Comparison of ENCODE assay signal across 8 mouse cellular contexts in genomic region chr11:70465824-70466223, GRCm38 (mm10). TPM values are rescaled to one million over a fixed set of nuclear protein-coding genes. Genes with fewer than 3 reads are reported as not detected.
A peak's percentile ranks its signal among the peaks of the same experiment; 100 is the strongest.
DNase-seq lines count a peak whose midpoint lies in the region; ATAC-seq and TF ChIP-seq lines count a peak whose summit lies in the region.

No protein-coding gene starts in this region.

- H3K4me3 ChIP-seq in layer of hippocampus, adult 2 months, result peak overlapping the region; percentile 46
- H3K4me3 ChIP-seq in embryonic facial prominence, embryonic 13.5 days, result peak overlapping the region; percentile 33
- H3K4me3 ChIP-seq in hindbrain, embryonic 11.5 days (ENCODE audit: low read depth, low read length), result peak overlapping the region; percentile 3; the same call in 1 of the 2 replicates
- peak overlapping the region; percentile 22 for H3K4me3 ChIP-seq in limb, embryonic 14.5 days (replicated peaks; ENCODE audit: low read length)
- H3K4me3 ChIP-seq in neural tube, embryonic 13.5 days, result 0 out of 2 replicates have a peak overlapping the region, but pooled peaks have one; percentile 12
- H3K4me3 ChIP-seq in thymus, adult 2 months (ENCODE audit: control insufficient read depth, insufficient read depth, low read length), result no peak overlapping the region

- peaks cover 50% of the 10 kb centered on the region for H3K27me3 ChIP-seq in embryonic facial prominence, embryonic 13.5 days
- H3K27me3 ChIP-seq in hindbrain, embryonic 11.5 days (ENCODE audit: control insufficient read depth, insufficient read depth, low read length), result peaks cover 12% of the 10 kb centered on the region
- 0 out of 2 replicates have a peak, but pooled peaks cover 12% of the 10 kb centered on the region for H3K27me3 ChIP-seq in limb, embryonic 14.5 days (ENCODE audit: control insufficient read depth, insufficient read depth, low read length)
- H3K27me3 ChIP-seq in neural tube, embryonic 13.5 days, result peaks cover 65% of the 10 kb centered on the region
- no peaks in the 10 kb centered on the region; the same call in 1 of the 2 replicates for H3K27me3 ChIP-seq in thymus, adult 2 months (ENCODE audit: control insufficient read depth, insufficient read depth, low read length)

- no peak for TF ChIP-seq POLR2A in limb, embryonic 14.5 days (IDR thresholded peaks at IDR 0.05; ENCODE audit: borderline replicate concordance, extremely low read depth, insufficient read depth, insufficient read length)
- no peak for TF ChIP-seq POLR2A in thymus, adult 2 months (IDR thresholded peaks at IDR 0.05; ENCODE audit: control insufficient read depth, extremely low read depth, insufficient read depth, low read length, poor library complexity)

- peaks cover 12% of the 10 kb centered on the region for H3K4me1 ChIP-seq in embryonic facial prominence, embryonic 13.5 days
- no peaks in the 10 kb centered on the region for H3K4me1 ChIP-seq in hindbrain, embryonic 11.5 days (replicated peaks; ENCODE audit: control insufficient read depth, insufficient read depth, low read length)
- peaks cover 9% of the 10 kb centered on the region for H3K4me1 ChIP-seq in limb, embryonic 14.5 days (ENCODE audit: control insufficient read depth, insufficient read depth, low read length)
- H3K4me1 ChIP-seq in neural tube, embryonic 13.5 days (replicated peaks), result peaks cover 13% of the 10 kb centered on the region
- no peaks in the 10 kb centered on the region for H3K4me1 ChIP-seq in thymus, adult 2 months (replicated peaks; ENCODE audit: control insufficient read depth, insufficient read depth, low read length)

- 4% methylated on average over 23 of the region's 23 CpGs for WGBS in embryonic facial prominence, embryonic 13.5 days
- 13% methylated on average over 23 of the region's 23 CpGs for WGBS in hindbrain, embryonic 11.5 days
- 4% methylated on average over 23 of the region's 23 CpGs for WGBS in limb, embryonic 14.5 days
- WGBS in neural tube, embryonic 13.5 days, result 12% methylated on average over 23 of the region's 23 CpGs
- 80% methylated on average over 23 of the region's 23 CpGs for WGBS in thymus, adult 2 months

- peak overlapping the region; percentile 60 for H3K4me2 ChIP-seq in embryonic facial prominence, embryonic 13.5 days
- H3K4me2 ChIP-seq in hindbrain, embryonic 11.5 days (replicated peaks; ENCODE audit: low read depth, low read length), result peak overlapping the region; percentile 22; the same call in 1 of the 2 replicates
- peak overlapping the region; percentile 56 for H3K4me2 ChIP-seq in limb, embryonic 14.5 days (replicated peaks; ENCODE audit: low read depth, low read length, severe bottlenecking)
- H3K4me2 ChIP-seq in neural tube, embryonic 13.5 days, result peak overlapping the region; percentile 46

- no peak overlapping the region for H3K27ac ChIP-seq in layer of hippocampus, adult 2 months
- no peak overlapping the region for H3K27ac ChIP-seq in embryonic facial prominence, embryonic 13.5 days
- H3K27ac ChIP-seq in hindbrain, embryonic 11.5 days (ENCODE audit: low read depth, low read length), result no peak overlapping the region
- no peak overlapping the region for H3K27ac ChIP-seq in limb, embryonic 14.5 days (replicated peaks; ENCODE audit: low read depth, low read length)
- H3K27ac ChIP-seq in neural tube, embryonic 13.5 days (replicated peaks), result no peak overlapping the region
- no peak overlapping the region for H3K27ac ChIP-seq in thymus, adult 2 months (ENCODE audit: control insufficient read depth, insufficient read depth, low read length)

- no peaks in the 10 kb centered on the region for H3K9me3 ChIP-seq in embryonic facial prominence, embryonic 13.5 days
- H3K9me3 ChIP-seq in hindbrain, embryonic 11.5 days (ENCODE audit: control insufficient read depth, low read length), result no peaks in the 10 kb centered on the region
- H3K9me3 ChIP-seq in limb, embryonic 14.5 days (ENCODE audit: control insufficient read depth, low read length), result no peaks in the 10 kb centered on the region
- H3K9me3 ChIP-seq in neural tube, embryonic 13.5 days, result no peaks in the 10 kb centered on the region

- TF ChIP-seq CTCF in layer of hippocampus, adult 2 months (conservative IDR thresholded peaks at IDR 0.05), result no peak
- TF ChIP-seq CTCF in thymus, adult 2 months (IDR thresholded peaks at IDR 0.05; ENCODE audit: borderline replicate concordance, control insufficient read depth, extremely low read depth, insufficient read depth, low read length, poor library complexity), result no peak

- DNase-seq in layer of hippocampus, adult 2 months (ENCODE audit: low spot score in 2 of 2), result no peak
- no peak for DNase-seq in layer of hippocampus, adult 11-12 months (ENCODE audit: low spot score)
- DNase-seq in hindbrain, embryonic 11.5 days (ENCODE audit: low spot score), result peak; percentile 18
- DNase-seq in limb, embryonic 14.5 days (ENCODE audit: low spot score), result no peak
- no peak for DNase-seq in layer of hippocampus, postnatal 25 days (ENCODE audit: extremely low spot score in 1 of 2, low spot score in 1 of 2)
- DNase-seq in thymus, adult 2 months, result no peak

- ATAC-seq in embryonic facial prominence, embryonic 13.5 days (ENCODE audit: insufficient number of reproducible peaks, insufficient read depth, low FRiP score, low TSS enrichment, low read depth), result no peak
- no peak for ATAC-seq in hindbrain, embryonic 11.5 days (ENCODE audit: low FRiP score)
- no peak for ATAC-seq in limb, embryonic 14.5 days (ENCODE audit: low FRiP score, low read depth)
- no peak for ATAC-seq in neural tube, embryonic 13.5 days (ENCODE audit: low read depth)

- H3K9ac ChIP-seq in embryonic facial prominence, embryonic 13.5 days, result peak overlapping the region; percentile 58
- no peak overlapping the region for H3K9ac ChIP-seq in hindbrain, embryonic 11.5 days (ENCODE audit: low read depth, low read length)
- H3K9ac ChIP-seq in limb, embryonic 14.5 days (ENCODE audit: low read depth, low read length, severe bottlenecking), result peak overlapping the region; percentile 41
- peak overlapping the region; percentile 42; the same call in 1 of the 2 replicates for H3K9ac ChIP-seq in neural tube, embryonic 13.5 days

- no peaks in the 10 kb centered on the region for H3K36me3 ChIP-seq in embryonic facial prominence, embryonic 13.5 days
- no peaks in the 10 kb centered on the region for H3K36me3 ChIP-seq in hindbrain, embryonic 11.5 days (ENCODE audit: control insufficient read depth, insufficient read depth, low read length)
- H3K36me3 ChIP-seq in limb, embryonic 14.5 days (ENCODE audit: control insufficient read depth, insufficient read depth, low read length), result no peaks in the 10 kb centered on the region
- no peaks in the 10 kb centered on the region for H3K36me3 ChIP-seq in neural tube, embryonic 13.5 days
- H3K36me3 ChIP-seq in thymus, adult 2 months (ENCODE audit: control insufficient read depth, insufficient read depth, low read length), result no peaks in the 10 kb centered on the region

RNA-seq across cellular contexts. Expression of gene Cxcl16, which starts 6.0 kb away (rescaled TPM):
- 1 to 10 TPM in 1 of 2 experiments, under 1 TPM in 1; 0.96 to 1.1 TPM for total RNA-seq in layer of hippocampus, adult 2 months (2021)
- 2.4 and 2.6 TPM in 2 replicates for polyA plus RNA-seq in embryonic facial prominence, embryonic 13.5 days (2015; fragmentation: Nextera tagmentation; extraction: Ambion mirVana)
- 0.42 and 1.2 TPM in 2 replicates for polyA plus RNA-seq in hindbrain, embryonic 11.5 days (2014; fragmentation: Nextera tagmentation; extraction: Ambion mirVana)
- 4.4 and 5.9 TPM in 2 replicates for polyA plus RNA-seq in limb, embryonic 14.5 days (2012; rRNA removed)
- polyA plus RNA-seq in limb, embryonic 14.5 days (2014; fragmentation: Nextera tagmentation; extraction: Ambion mirVana), result 4.3 and 6.3 TPM in 2 replicates
- 7.2 and 8.9 TPM in 2 replicates for polyA plus RNA-seq in neural tube, embryonic 13.5 days (2015; fragmentation: Nextera tagmentation; extraction: Ambion mirVana)
- total RNA-seq in layer of hippocampus, postnatal 25 days (2021), result 1 to 10 TPM in 1 of 2 experiments, under 1 TPM in 1; 0.62 to 1.1 TPM
- 57.7 and 92.8 TPM in 2 replicates for polyA plus RNA-seq in thymus, adult 2 months (2012; rRNA removed)

RNA-seq across cellular contexts. Expression of gene Zmynd15, which starts 6.6 kb away (rescaled TPM):
- total RNA-seq in layer of hippocampus, adult 2 months (2021), result under 1 TPM; 0.12 to 0.72 TPM
- polyA plus RNA-seq in embryonic facial prominence, embryonic 13.5 days (2015; fragmentation: Nextera tagmentation; extraction: Ambion mirVana), result 0.59 and 0.78 TPM in 2 replicates
- polyA plus RNA-seq in hindbrain, embryonic 11.5 days (2014; fragmentation: Nextera tagmentation; extraction: Ambion mirVana), result 0.22 and 0.43 TPM in 2 replicates
- polyA plus RNA-seq in limb, embryonic 14.5 days (2012; rRNA removed), result 1.1 and 1.4 TPM in 2 replicates
- polyA plus RNA-seq in limb, embryonic 14.5 days (2014; fragmentation: Nextera tagmentation; extraction: Ambion mirVana), result 0.46 and 0.92 TPM in 2 replicates
- 1.2 and 1.5 TPM in 2 replicates for polyA plus RNA-seq in neural tube, embryonic 13.5 days (2015; fragmentation: Nextera tagmentation; extraction: Ambion mirVana)
- total RNA-seq in layer of hippocampus, postnatal 25 days (2021), result under 1 TPM; 0.37 to 0.42 TPM
- polyA plus RNA-seq in thymus, adult 2 months (2012; rRNA removed), result 27.0 and 31.2 TPM in 2 replicates

RNA-seq across cellular contexts. Expression of gene Med11, which starts 14.1 kb away (rescaled TPM):
- 10 to 100 TPM; 13.5 to 15.6 TPM for total RNA-seq in layer of hippocampus, adult 2 months (2021)
- 40.8 and 44.7 TPM in 2 replicates for polyA plus RNA-seq in embryonic facial prominence, embryonic 13.5 days (2015; fragmentation: Nextera tagmentation; extraction: Ambion mirVana)
- polyA plus RNA-seq in hindbrain, embryonic 11.5 days (2014; fragmentation: Nextera tagmentation; extraction: Ambion mirVana), result 40.2 and 42.0 TPM in 2 replicates
- 27.6 and 32.4 TPM in 2 replicates for polyA plus RNA-seq in limb, embryonic 14.5 days (2012; rRNA removed)
- 44.8 and 47.4 TPM in 2 replicates for polyA plus RNA-seq in limb, embryonic 14.5 days (2014; fragmentation: Nextera tagmentation; extraction: Ambion mirVana)
- polyA plus RNA-seq in neural tube, embryonic 13.5 days (2015; fragmentation: Nextera tagmentation; extraction: Ambion mirVana), result 45.3 and 46.0 TPM in 2 replicates
- total RNA-seq in layer of hippocampus, postnatal 25 days (2021), result 10 to 100 TPM; 15.5 to 17.4 TPM
- polyA plus RNA-seq in thymus, adult 2 months (2012; rRNA removed), result 29.1 and 34.8 TPM in 2 replicates

RNA-seq across cellular contexts. Expression of gene Arrb2, which starts 33.4 kb away (rescaled TPM):
- total RNA-seq in layer of hippocampus, adult 2 months (2021), result 10 to 100 TPM; 99.9 TPM
- polyA plus RNA-seq in embryonic facial prominence, embryonic 13.5 days (2015; fragmentation: Nextera tagmentation; extraction: Ambion mirVana), result 18.1 and 19.4 TPM in 2 replicates
- polyA plus RNA-seq in hindbrain, embryonic 11.5 days (2014; fragmentation: Nextera tagmentation; extraction: Ambion mirVana), result 27.8 and 38.1 TPM in 2 replicates
- 48.7 and 53.6 TPM in 2 replicates for polyA plus RNA-seq in limb, embryonic 14.5 days (2012; rRNA removed)
- 18.5 and 21.5 TPM in 2 replicates for polyA plus RNA-seq in limb, embryonic 14.5 days (2014; fragmentation: Nextera tagmentation; extraction: Ambion mirVana)
- 43.8 and 46.6 TPM in 2 replicates for polyA plus RNA-seq in neural tube, embryonic 13.5 days (2015; fragmentation: Nextera tagmentation; extraction: Ambion mirVana)
- total RNA-seq in layer of hippocampus, postnatal 25 days (2021), result 100 to 1,000 TPM in 1 of 2 experiments, 10 to 100 TPM in 1; 90.7 to 104 TPM
- 213 and 220 TPM in 2 replicates for polyA plus RNA-seq in thymus, adult 2 months (2012; rRNA removed)

RNA-seq across cellular contexts. Expression of gene Tm4sf5, which starts 39.2 kb away (rescaled TPM):
- not detected for total RNA-seq in layer of hippocampus, adult 2 months (2021)
- 0.69 TPM in 1 of 2 replicates, not detected in the other for polyA plus RNA-seq in embryonic facial prominence, embryonic 13.5 days (2015; fragmentation: Nextera tagmentation; extraction: Ambion mirVana)
- 0.45 TPM in 1 of 2 replicates, not detected in the other for polyA plus RNA-seq in hindbrain, embryonic 11.5 days (2014; fragmentation: Nextera tagmentation; extraction: Ambion mirVana)
- 0.29 and 0.50 TPM in 2 replicates for polyA plus RNA-seq in limb, embryonic 14.5 days (2012; rRNA removed)
- polyA plus RNA-seq in limb, embryonic 14.5 days (2014; fragmentation: Nextera tagmentation; extraction: Ambion mirVana), result 0.33 and 0.95 TPM in 2 replicates
- 0.52 and 1.8 TPM in 2 replicates for polyA plus RNA-seq in neural tube, embryonic 13.5 days (2015; fragmentation: Nextera tagmentation; extraction: Ambion mirVana)
- under 1 TPM; 0.47 to 0.61 TPM for total RNA-seq in layer of hippocampus, postnatal 25 days (2021)
- polyA plus RNA-seq in thymus, adult 2 months (2012; rRNA removed), result 7.0 and 8.0 TPM in 2 replicates

Comparison
In these comparisons a context has a peak if more than half of its experiments do, and no peak if none do; other contexts are left out.
1. RNA of gene Zmynd15, which starts 6.6 kb away (polyA plus RNA-seq): 27.0 to 31.2 TPM in thymus, adult 2 months; 1.2 to 1.5 TPM in neural tube, embryonic 13.5 days, 0.46 to 1.4 TPM in limb, embryonic 14.5 days, 0.59 to 0.78 TPM in embryonic facial prominence, embryonic 13.5 days and 0.22 to 0.43 TPM in hindbrain, embryonic 11.5 days; every median in the first group is over 10 times any median in the second.
2. Peak in every context shown above with its lines, with median percentiles within 50 percentile points of each other: H3K4me2 ChIP-seq.